Mouse (Mus musculus): ENCODE measurements around the gene Fam3c. TPM values are rescaled to one million over a fixed set of nuclear protein-coding genes. Genes with fewer than 3 reads are reported as not detected.
A peak's percentile ranks its signal among the peaks of the same experiment; 100 is the strongest.

Fam3c gene
- polyA plus RNA-seq, 1 experiment from 2014 or later = 76.4 TPM

GRCm38 (mm10) chr6:22330169-22330960 is 25.7 kb downstream of the Fam3c start:
- no peak overlapping the region for H3K4me3 ChIP-seq (ENCODE audit: low read length)
- ATAC-seq (ENCODE audit: low read depth) = peak; percentile 24; the same call in 1 of the 2 replicates
- peaks cover 11% of the 10 kb centered on the region for H3K4me1 ChIP-seq (replicated peaks; ENCODE audit: control insufficient read depth, insufficient read depth, low read length)
- H3K9ac ChIP-seq (ENCODE audit: low read length) = no peak overlapping the region
- 73% methylated on average over 13 of the region's 13 CpGs for WGBS
- H3K27ac ChIP-seq (ENCODE audit: low read length) = no peak overlapping the region
- H3K36me3 ChIP-seq (ENCODE audit: control insufficient read depth, insufficient read depth, low read length) = no peaks in the 10 kb centered on the region
- no peaks in the 10 kb centered on the region for H3K9me3 ChIP-seq (ENCODE audit: control insufficient read depth, low read length)
- H3K4me2 ChIP-seq (ENCODE audit: low read depth, low read length) = no peak overlapping the region
- no peaks in the 10 kb centered on the region for H3K27me3 ChIP-seq (ENCODE audit: control insufficient read depth, insufficient read depth, low read depth, low read length)

GRCm38 (mm10) chr6:22327931-22328330 is 28.1 kb downstream of the Fam3c start:
- Histone ChIP-seq H3K9ac (ENCODE audit: low read length) (no peak overlapping the region), H3K27ac (ENCODE audit: low read length) (no peak overlapping the region), H3K4me1 (replicated peaks; ENCODE audit: control insufficient read depth, insufficient read depth, low read length) (peaks cover 11% of the 10 kb centered on the region), H3K9me3 (ENCODE audit: control insufficient read depth, low read length) (no peaks in the 10 kb centered on the region), H3K4me2 (ENCODE audit: low read depth, low read length) (no peak overlapping the region), H3K36me3 (ENCODE audit: control insufficient read depth, insufficient read depth, low read length) (no peaks in the 10 kb centered on the region; the same call in 1 of the 2 replicates), H3K4me3 (ENCODE audit: low read length) (no peak overlapping the region), H3K27me3 (ENCODE audit: control insufficient read depth, insufficient read depth, low read depth, low read length) (no peaks in the 10 kb centered on the region)
- WGBS = 54% methylated on average over 8 of the region's 8 CpGs
- no peak for ATAC-seq (ENCODE audit: low read depth)

GRCm38 (mm10) chr6:22327091-22327490 is 29.0 kb downstream of the Fam3c start:
- H3K27ac ChIP-seq (ENCODE audit: low read length) = no peak overlapping the region
- WGBS = 49% methylated on average over 4 of the region's 4 CpGs
- no peaks in the 10 kb centered on the region for H3K27me3 ChIP-seq (ENCODE audit: control insufficient read depth, insufficient read depth, low read depth, low read length)
- H3K9ac ChIP-seq (ENCODE audit: low read length) = no peak overlapping the region
- H3K4me2 ChIP-seq (ENCODE audit: low read depth, low read length) = no peak overlapping the region
- ATAC-seq (ENCODE audit: low read depth) = peak; percentile 56
- peaks cover 11% of the 10 kb centered on the region for H3K4me1 ChIP-seq (replicated peaks; ENCODE audit: control insufficient read depth, insufficient read depth, low read length)
- H3K9me3 ChIP-seq (ENCODE audit: control insufficient read depth, low read length) = no peaks in the 10 kb centered on the region
- H3K36me3 ChIP-seq (ENCODE audit: control insufficient read depth, insufficient read depth, low read length) = no peaks in the 10 kb centered on the region; the same call in 1 of the 2 replicates
- no peak overlapping the region for H3K4me3 ChIP-seq (ENCODE audit: low read length)

GRCm38 (mm10) chr6:22326289-22326688 is 29.8 kb downstream of the Fam3c start:
- WGBS = 70% methylated on average over 4 of the region's 4 CpGs
- Histone ChIP-seq H3K36me3 (ENCODE audit: control insufficient read depth, insufficient read depth, low read length) (no peaks in the 10 kb centered on the region; the same call in 1 of the 2 replicates), H3K4me2 (ENCODE audit: low read depth, low read length) (no peak overlapping the region), H3K9ac (ENCODE audit: low read length) (no peak overlapping the region), H3K4me1 (replicated peaks; ENCODE audit: control insufficient read depth, insufficient read depth, low read length) (peaks cover 11% of the 10 kb centered on the region), H3K4me3 (ENCODE audit: low read length) (no peak overlapping the region), H3K27ac (ENCODE audit: low read length) (no peak overlapping the region), H3K27me3 (ENCODE audit: control insufficient read depth, insufficient read depth, low read depth, low read length) (no peaks in the 10 kb centered on the region), H3K9me3 (ENCODE audit: control insufficient read depth, low read length) (no peaks in the 10 kb centered on the region)
- no peak for ATAC-seq (ENCODE audit: low read depth)

- H3K36me3 ChIP-seq (ENCODE audit: control insufficient read depth, insufficient read depth, low read length) = peaks cover under 1% of the 10 kb centered on the region; the same call in 1 of the 2 replicates
- H3K4me2 ChIP-seq (ENCODE audit: low read depth, low read length) = no peak overlapping the region
- H3K9ac ChIP-seq (ENCODE audit: low read length) = no peak overlapping the region
- 53% methylated on average over 13 of the region's 13 CpGs for WGBS
- H3K27me3 ChIP-seq (ENCODE audit: control insufficient read depth, insufficient read depth, low read depth, low read length) = no peaks in the 10 kb centered on the region
- ATAC-seq (ENCODE audit: low read depth) = peak; percentile 54
- H3K27ac ChIP-seq (ENCODE audit: low read length) = no peak overlapping the region
- peaks cover 9% of the 10 kb centered on the region for H3K4me1 ChIP-seq (replicated peaks; ENCODE audit: control insufficient read depth, insufficient read depth, low read length)
- H3K9me3 ChIP-seq (ENCODE audit: control insufficient read depth, low read length) = no peaks in the 10 kb centered on the region
- no peak overlapping the region for H3K4me3 ChIP-seq (ENCODE audit: low read length)
Measured at GRCm38 (mm10) chr6:22325364-22326072, 30.5 kb downstream of the Fam3c start.

GRCm38 (mm10) chr6:22298059-22298458 is 58.0 kb downstream of the Fam3c start:
- Histone ChIP-seq H3K4me3 (ENCODE audit: low read length) (no peak overlapping the region), H3K36me3 (ENCODE audit: control insufficient read depth, insufficient read depth, low read length) (no peaks in the 10 kb centered on the region), H3K4me2 (ENCODE audit: low read depth, low read length) (0 out of 2 replicates have a peak overlapping the region, but pooled peaks have one; percentile 13), H3K27ac (ENCODE audit: low read length) (no peak overlapping the region), H3K4me1 (replicated peaks; ENCODE audit: control insufficient read depth, insufficient read depth, low read length) (no peaks in the 10 kb centered on the region), H3K9ac (ENCODE audit: low read length) (no peak overlapping the region), H3K9me3 (ENCODE audit: control insufficient read depth, low read length) (no peaks in the 10 kb centered on the region), H3K27me3 (ENCODE audit: control insufficient read depth, insufficient read depth, low read depth, low read length) (no peaks in the 10 kb centered on the region)
- WGBS = 47% methylated on average over 14 of the region's 14 CpGs
- no peak for ATAC-seq (ENCODE audit: low read depth)

- 59% methylated on average over 6 of the region's 6 CpGs for WGBS
- Histone ChIP-seq H3K4me3 (ENCODE audit: low read length) (no peak overlapping the region), H3K4me1 (replicated peaks; ENCODE audit: control insufficient read depth, insufficient read depth, low read length) (no peaks in the 10 kb centered on the region), H3K4me2 (ENCODE audit: low read depth, low read length) (no peak overlapping the region), H3K27me3 (ENCODE audit: control insufficient read depth, insufficient read depth, low read depth, low read length) (no peaks in the 10 kb centered on the region), H3K27ac (ENCODE audit: low read length) (no peak overlapping the region), H3K9ac (ENCODE audit: low read length) (no peak overlapping the region), H3K36me3 (ENCODE audit: control insufficient read depth, insufficient read depth, low read length) (no peaks in the 10 kb centered on the region), H3K9me3 (ENCODE audit: control insufficient read depth, low read length) (no peaks in the 10 kb centered on the region)
- ATAC-seq (ENCODE audit: low read depth) = no peak
Measured at GRCm38 (mm10) chr6:22297028-22297427, 59.0 kb downstream of the Fam3c start.

GRCm38 (mm10) chr6:22293922-22294321 is 62.1 kb downstream of the Fam3c start:
- no peak for ATAC-seq (ENCODE audit: low read depth)

GRCm38 (mm10) chr6:22292056-22292455 is 64.0 kb downstream of the Fam3c start:
- H3K27me3 ChIP-seq (ENCODE audit: control insufficient read depth, insufficient read depth, low read depth, low read length) = peaks cover 24% of the 10 kb centered on the region
- no peak overlapping the region for H3K27ac ChIP-seq (ENCODE audit: low read length)
- H3K9me3 ChIP-seq (ENCODE audit: control insufficient read depth, low read length) = no peaks in the 10 kb centered on the region
- ATAC-seq (ENCODE audit: low read depth) = no peak
- no peaks in the 10 kb centered on the region for H3K36me3 ChIP-seq (ENCODE audit: control insufficient read depth, insufficient read depth, low read length)
- no peak overlapping the region for H3K4me2 ChIP-seq (ENCODE audit: low read depth, low read length)
- WGBS = 28% methylated on average over 4 of the region's 4 CpGs
- no peak overlapping the region for H3K9ac ChIP-seq (ENCODE audit: low read length)
- H3K4me3 ChIP-seq (ENCODE audit: low read length) = no peak overlapping the region
- peaks cover 14% of the 10 kb centered on the region for H3K4me1 ChIP-seq (replicated peaks; ENCODE audit: control insufficient read depth, insufficient read depth, low read length)

More at GRCm38 (mm10) chr6:22293922-22294321, 62.1 kb downstream of the Fam3c start:
- Histone ChIP-seq H3K27ac (ENCODE audit: low read length) (no peak overlapping the region), H3K4me1 (replicated peaks; ENCODE audit: control insufficient read depth, insufficient read depth, low read length) (peaks cover 5% of the 10 kb centered on the region), H3K4me3 (ENCODE audit: low read length) (no peak overlapping the region), H3K27me3 (ENCODE audit: control insufficient read depth, insufficient read depth, low read depth, low read length) (peaks cover 10% of the 10 kb centered on the region), H3K36me3 (ENCODE audit: control insufficient read depth, insufficient read depth, low read length) (no peaks in the 10 kb centered on the region), H3K9ac (ENCODE audit: low read length) (no peak overlapping the region), H3K9me3 (ENCODE audit: control insufficient read depth, low read length) (no peaks in the 10 kb centered on the region), H3K4me2 (ENCODE audit: low read depth, low read length) (no peak overlapping the region)
- 61% methylated on average over 3 of the region's 3 CpGs for WGBS
